Mouse (Mus musculus): ENCODE measurements around the gene Insrr.

DNA sequence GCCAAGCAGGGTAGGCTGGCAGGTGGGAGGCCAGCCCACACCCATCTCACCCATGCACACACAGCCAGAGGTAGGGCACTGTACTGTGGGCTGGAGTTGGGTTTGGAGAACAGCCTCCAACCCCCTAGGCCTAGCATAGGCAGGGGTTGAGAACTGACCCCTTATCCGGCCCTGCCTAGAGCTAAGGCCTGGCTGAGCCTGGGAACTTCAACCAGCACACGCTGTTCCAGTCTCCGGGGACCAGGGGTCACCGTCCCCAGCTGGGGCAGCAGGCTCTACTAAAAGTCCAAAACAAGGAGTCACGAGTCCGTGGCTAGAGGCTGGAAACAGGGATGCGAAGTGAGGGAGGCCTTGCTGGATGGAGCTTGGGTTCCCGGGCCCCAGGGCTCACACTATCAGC is 29.0 kb upstream of the Insrr start:
- TF ChIP-seq EP300 (IDR thresholded peaks at IDR 0.05; ENCODE audit: low read depth) (no peak), CTCF (IDR thresholded peaks at IDR 0.05; ENCODE audit: low read depth) (no peak)
